Mouse (Mus musculus): Measurements from ENCODE around the gene Ankrd55. TPM values are rescaled to one million over a fixed set of nuclear protein-coding genes. Genes with fewer than 3 reads are reported as not detected.

The Ankrd55 gene
- polyA plus RNA-seq, 1 experiment: 0.17 TPM

- Histone ChIP-seq H3K4me3 (replicated peaks) (no peak overlapping the region), H3K4me1 (peaks cover 40% of the 10 kb centered on the region), H3K9me3 (peaks cover 17% of the 10 kb centered on the region; the same call in 1 of the 2 replicates), H3K27me3 (replicated peaks) (no peaks in the 10 kb centered on the region), H3K36me3 (replicated peaks; ENCODE audit: low read length) (peaks cover 21% of the 10 kb centered on the region)
- TF ChIP-seq FLI1 (IDR thresholded peaks at IDR 0.05; ENCODE audit: low read length): no peak
- no peak for TF ChIP-seq GATA1 (IDR thresholded peaks at IDR 0.05; ENCODE audit: borderline replicate concordance, low read length)
Measured at GRCm38 (mm10) chr13:112406618-112407017, 118.4 kb downstream of the Ankrd55 start.

- Histone ChIP-seq H3K9me3 (peaks cover 17% of the 10 kb centered on the region; the same call in 1 of the 2 replicates), H3K27me3 (replicated peaks) (no peaks in the 10 kb centered on the region), H3K4me1 (peaks cover 45% of the 10 kb centered on the region), H3K36me3 (replicated peaks; ENCODE audit: low read length) (peaks cover 23% of the 10 kb centered on the region), H3K4me3 (replicated peaks) (no peak overlapping the region)
- TF ChIP-seq GATA1 (IDR thresholded peaks at IDR 0.05; ENCODE audit: borderline replicate concordance, low read length) (no peak), FLI1 (IDR thresholded peaks at IDR 0.05; ENCODE audit: low read length) (no peak)
Measured at GRCm38 (mm10) chr13:112407181-112407700, 119.0 kb downstream of the Ankrd55 start.

DNA sequence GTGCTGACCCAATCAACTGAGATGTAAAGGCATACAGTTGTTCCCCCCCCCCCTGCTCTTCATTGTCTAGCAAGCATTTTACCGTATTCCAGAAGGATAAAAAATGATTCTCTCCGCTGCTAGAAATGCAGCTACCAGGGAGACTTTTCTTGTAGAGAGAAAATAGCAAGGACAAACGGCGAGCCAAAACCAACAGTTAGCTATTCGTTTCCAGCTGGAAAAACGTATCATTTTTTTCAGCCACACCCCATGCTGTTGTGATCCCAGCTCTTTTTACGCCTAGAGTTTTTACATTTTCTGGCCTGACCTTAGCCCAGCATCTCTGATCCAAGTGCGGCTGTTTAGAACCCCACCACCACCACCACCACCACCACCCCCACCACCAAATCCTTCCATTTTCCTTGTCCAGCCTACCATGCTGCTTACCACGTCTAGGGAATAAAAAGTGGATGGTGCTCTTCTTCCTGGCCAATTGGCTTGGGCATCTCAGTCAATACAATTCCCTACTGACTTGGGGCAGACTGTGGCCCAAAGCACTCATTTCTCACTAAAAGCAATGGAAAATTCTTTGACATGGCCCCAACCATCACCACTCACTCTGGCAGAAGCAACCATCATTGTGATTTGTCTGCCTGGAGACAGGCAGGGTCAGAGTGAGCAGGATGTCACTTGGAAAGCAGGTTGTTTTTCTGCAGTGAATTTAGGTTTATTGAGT is 119.7 kb downstream of the Ankrd55 start:
- no peak overlapping the region for H3K4me3 ChIP-seq (replicated peaks)
- H3K36me3 ChIP-seq (replicated peaks; ENCODE audit: low read length): peaks cover 26% of the 10 kb centered on the region
- TF ChIP-seq GATA1 (IDR thresholded peaks at IDR 0.05; ENCODE audit: borderline replicate concordance, low read length) (no peak), FLI1 (IDR thresholded peaks at IDR 0.05; ENCODE audit: low read length) (no peak)
- H3K27me3 ChIP-seq (replicated peaks): no peaks in the 10 kb centered on the region
- peaks cover 45% of the 10 kb centered on the region for H3K4me1 ChIP-seq
- H3K9me3 ChIP-seq: peaks cover 17% of the 10 kb centered on the region; the same call in 1 of the 2 replicates

- Histone ChIP-seq H3K4me1 (peaks cover 45% of the 10 kb centered on the region), H3K27me3 (replicated peaks) (no peaks in the 10 kb centered on the region), H3K9me3 (peaks cover 17% of the 10 kb centered on the region; the same call in 1 of the 2 replicates), H3K36me3 (replicated peaks; ENCODE audit: low read length) (peaks cover 33% of the 10 kb centered on the region), H3K4me3 (replicated peaks) (no peak overlapping the region)
- TF ChIP-seq FLI1 (IDR thresholded peaks at IDR 0.05; ENCODE audit: low read length) (no peak), GATA1 (IDR thresholded peaks at IDR 0.05; ENCODE audit: borderline replicate concordance, low read length) (no peak)
Measured at GRCm38 (mm10) chr13:112408701-112409100, 120.5 kb downstream of the Ankrd55 start.

DNA sequence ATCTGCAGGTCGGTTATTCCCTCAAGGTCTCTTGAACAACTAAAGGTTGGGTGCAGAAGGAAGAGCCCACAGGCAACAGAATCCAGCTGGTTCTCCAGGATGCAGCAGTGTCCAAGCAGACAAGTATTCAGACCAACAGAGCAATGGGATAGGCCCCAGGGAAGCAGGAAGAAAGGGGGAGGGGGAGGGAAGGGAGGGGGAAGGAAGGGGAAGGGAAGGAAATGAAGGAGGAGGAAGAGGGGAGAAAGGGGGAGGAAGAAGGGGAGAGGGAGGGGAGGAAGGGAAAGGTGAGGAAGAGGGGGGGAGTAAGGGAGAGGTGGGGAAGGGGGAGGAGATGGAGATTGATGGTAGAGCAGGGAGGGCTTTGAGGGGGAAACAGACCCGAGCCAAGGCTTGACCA is 121.1 kb downstream of the Ankrd55 start:
- Histone ChIP-seq H3K4me3 (replicated peaks) (no peak overlapping the region), H3K4me1 (peaks cover 47% of the 10 kb centered on the region), H3K27me3 (replicated peaks) (no peaks in the 10 kb centered on the region), H3K36me3 (replicated peaks; ENCODE audit: low read length) (peaks cover 26% of the 10 kb centered on the region), H3K9me3 (peaks cover 13% of the 10 kb centered on the region; the same call in 1 of the 2 replicates)
- TF ChIP-seq GATA1 (IDR thresholded peaks at IDR 0.05; ENCODE audit: borderline replicate concordance, low read length) (no peak), FLI1 (IDR thresholded peaks at IDR 0.05; ENCODE audit: low read length) (no peak)

DNA sequence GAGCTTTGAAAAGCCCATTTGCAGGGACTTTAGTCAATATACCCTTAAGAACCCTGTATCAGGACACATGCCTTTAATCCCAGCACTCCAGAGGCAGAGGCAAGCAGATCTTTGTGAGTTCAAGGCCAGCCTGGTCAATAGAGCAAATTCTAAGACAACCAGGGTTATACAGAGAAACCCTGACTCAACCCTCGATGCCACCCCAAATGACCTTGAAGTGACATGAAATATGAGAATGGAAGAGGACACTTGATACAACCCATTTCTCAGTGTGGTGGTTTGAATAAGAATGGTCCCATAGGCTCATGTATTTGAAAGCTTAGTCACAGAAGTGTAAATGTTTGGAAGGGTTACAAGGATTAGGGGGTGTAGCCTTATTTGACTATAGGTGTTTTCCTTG is 121.6 kb downstream of the Ankrd55 start:
- Histone ChIP-seq H3K4me3 (replicated peaks) (no peak overlapping the region), H3K36me3 (replicated peaks; ENCODE audit: low read length) (peaks cover 26% of the 10 kb centered on the region), H3K9me3 (peaks cover 13% of the 10 kb centered on the region; the same call in 1 of the 2 replicates), H3K27me3 (replicated peaks) (no peaks in the 10 kb centered on the region), H3K4me1 (peaks cover 42% of the 10 kb centered on the region)
- TF ChIP-seq FLI1 (IDR thresholded peaks at IDR 0.05; ENCODE audit: low read length) (no peak), GATA1 (IDR thresholded peaks at IDR 0.05; ENCODE audit: borderline replicate concordance, low read length) (no peak)

DNA sequence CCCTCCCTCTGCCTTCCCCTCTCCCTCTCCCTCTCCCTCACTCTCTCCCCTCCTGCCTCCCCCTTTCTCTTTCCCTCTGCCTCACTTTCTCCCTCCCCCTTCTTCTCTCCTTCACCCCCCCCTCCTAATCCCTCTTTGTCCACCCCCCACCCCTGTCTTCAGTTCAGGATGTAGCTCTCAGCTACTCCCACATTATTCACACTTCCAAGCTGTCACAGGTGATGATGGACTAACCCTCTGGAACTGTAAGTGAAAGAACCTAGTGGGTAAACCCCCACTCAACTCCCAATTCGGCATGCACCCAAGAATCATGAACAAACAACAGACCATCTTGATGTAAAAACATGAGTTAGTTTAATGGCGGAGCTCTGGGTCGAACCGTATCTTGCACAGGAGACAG is 122.2 kb downstream of the Ankrd55 start:
- H3K9me3 ChIP-seq: peaks cover 13% of the 10 kb centered on the region; the same call in 1 of the 2 replicates
- H3K4me1 ChIP-seq: peaks cover 43% of the 10 kb centered on the region
- H3K36me3 ChIP-seq (replicated peaks; ENCODE audit: low read length): peaks cover 26% of the 10 kb centered on the region
- no peak overlapping the region for H3K4me3 ChIP-seq (replicated peaks)
- no peaks in the 10 kb centered on the region for H3K27me3 ChIP-seq (replicated peaks)
- no peak for TF ChIP-seq GATA1 (IDR thresholded peaks at IDR 0.05; ENCODE audit: borderline replicate concordance, low read length)
- TF ChIP-seq FLI1 (IDR thresholded peaks at IDR 0.05; ENCODE audit: low read length): no peak

GRCm38 (mm10) chr13:112411216-112411822 is 123.1 kb downstream of the Ankrd55 start:
- Histone ChIP-seq H3K36me3 (replicated peaks; ENCODE audit: low read length) (peaks cover 26% of the 10 kb centered on the region), H3K27me3 (replicated peaks) (no peaks in the 10 kb centered on the region), H3K9me3 (peaks cover 13% of the 10 kb centered on the region; the same call in 1 of the 2 replicates), H3K4me3 (replicated peaks) (no peak overlapping the region), H3K4me1 (peaks cover 44% of the 10 kb centered on the region)
- TF ChIP-seq GATA1 (IDR thresholded peaks at IDR 0.05; ENCODE audit: borderline replicate concordance, low read length) (no peak), FLI1 (IDR thresholded peaks at IDR 0.05; ENCODE audit: low read length) (no peak)

- TF ChIP-seq FLI1 (IDR thresholded peaks at IDR 0.05; ENCODE audit: low read length) (no peak), GATA1 (IDR thresholded peaks at IDR 0.05; ENCODE audit: borderline replicate concordance, low read length) (no peak)
- peaks cover 12% of the 10 kb centered on the region; the same call in 1 of the 2 replicates for H3K9me3 ChIP-seq
- H3K4me1 ChIP-seq: peaks cover 49% of the 10 kb centered on the region
- H3K27me3 ChIP-seq (replicated peaks): no peaks in the 10 kb centered on the region
- no peak overlapping the region for H3K4me3 ChIP-seq (replicated peaks)
- H3K36me3 ChIP-seq (replicated peaks; ENCODE audit: low read length): peaks cover 24% of the 10 kb centered on the region
Measured at GRCm38 (mm10) chr13:112412251-112412650, 124.0 kb downstream of the Ankrd55 start.

GRCm38 (mm10) chr13:112412824-112413223 is 124.6 kb downstream of the Ankrd55 start:
- Histone ChIP-seq H3K9me3 (peaks cover 7% of the 10 kb centered on the region; the same call in 1 of the 2 replicates), H3K36me3 (replicated peaks; ENCODE audit: low read length) (peaks cover 23% of the 10 kb centered on the region), H3K27me3 (replicated peaks) (no peaks in the 10 kb centered on the region), H3K4me3 (replicated peaks) (no peak overlapping the region), H3K4me1 (peaks cover 53% of the 10 kb centered on the region)
- no peak for TF ChIP-seq GATA1 (IDR thresholded peaks at IDR 0.05; ENCODE audit: borderline replicate concordance, low read length)
- no peak for TF ChIP-seq FLI1 (IDR thresholded peaks at IDR 0.05; ENCODE audit: low read length)
